Mouse (Mus musculus) lung, adult 10 weeks (tissue): ENCODE results near the gene Ndufaf3. TPM values are rescaled to one million over a fixed set of nuclear protein-coding genes. Genes with fewer than 3 reads are reported as not detected.

ENCODE experiments used
- polyA plus RNA-seq: library from polyadenylated mRNA; stranded (reverse); fragments of 350-450 nt; fragmentation: Illumina TruSeq; extraction: RNeasy Lipid Tissue Mini Kit (QIAGEN cat#74804); gene quantifications from one replicate; pipeline ENCODE4 v1.2.3, GENCODE M21; 2014; ENCODE audit warnings: low read depth, low replicate concordance; ENCODE audit not compliant: insufficient read depth

Gene Ndufaf3
- polyA plus RNA-seq = 37.0 TPM

GRCm38 (mm10) chr9:108566815-108567776, at the start of gene Ndufaf3:
TSS of gene Ndufaf3 (minus strand) at chr9:108567434.

GRCm38 (mm10) chr9:108596998-108597764, 29.9 kb upstream of the Ndufaf3 start, which contains the start of gene P4htm:
TSS of gene P4htm (minus strand) at chr9:108597667.

DNA sequence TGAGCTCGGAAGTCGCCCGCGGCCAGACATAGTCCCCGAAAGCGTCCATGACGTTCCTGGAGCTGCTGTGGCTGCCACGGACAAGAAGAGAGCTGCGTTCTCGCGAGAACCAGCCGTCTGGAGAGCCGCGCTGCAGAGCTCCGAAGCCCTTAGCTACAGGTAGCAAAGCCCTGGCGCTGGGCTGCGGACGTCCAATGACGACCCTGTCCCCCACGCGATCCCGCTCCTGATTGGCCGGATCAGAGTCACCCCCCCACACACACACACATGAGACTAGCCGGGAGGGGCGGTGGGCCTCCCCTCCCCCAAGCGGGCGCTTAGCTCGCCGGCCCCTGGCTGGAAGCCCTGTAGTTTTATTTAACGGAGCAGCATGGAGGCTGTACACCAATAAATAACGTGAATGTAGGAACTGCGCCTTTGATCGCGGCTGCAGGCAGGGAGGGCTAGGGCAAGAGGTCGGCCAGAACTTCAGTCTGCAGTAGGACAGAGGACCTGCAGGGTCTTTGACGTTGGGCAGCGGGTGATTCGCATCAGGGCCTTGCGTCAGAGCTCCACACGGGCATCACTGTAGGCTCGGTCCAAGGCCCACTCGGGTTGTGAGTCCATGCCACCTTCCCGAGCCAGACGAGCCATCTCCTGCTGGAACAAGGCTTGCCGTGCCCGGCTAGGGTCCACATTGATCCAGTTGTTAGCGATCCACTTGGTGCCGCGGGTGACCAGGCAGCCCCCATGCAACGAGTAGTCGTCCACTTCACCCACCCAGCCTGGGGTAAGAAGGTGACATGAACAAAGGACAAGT, 11.5 kb upstream of the Ndufaf3 start, which contains the start of gene Wdr6:
Gene Wdr6 (minus strand): TSS at position 195 of the 799 bp plus-strand sequence.

GRCm38 (mm10) chr9:108569381-108570206, 2.4 kb upstream of the Ndufaf3 start, which contains the start of gene Dalrd3:
TSS of gene Dalrd3 (plus strand) at chr9:108569886.

GRCm38 (mm10) chr9:108560227-108560841, 6.9 kb downstream of the Ndufaf3 start, which contains the start of gene Impdh2:
TSS of gene Impdh2 (plus strand) at chr9:108560286.

DNA sequence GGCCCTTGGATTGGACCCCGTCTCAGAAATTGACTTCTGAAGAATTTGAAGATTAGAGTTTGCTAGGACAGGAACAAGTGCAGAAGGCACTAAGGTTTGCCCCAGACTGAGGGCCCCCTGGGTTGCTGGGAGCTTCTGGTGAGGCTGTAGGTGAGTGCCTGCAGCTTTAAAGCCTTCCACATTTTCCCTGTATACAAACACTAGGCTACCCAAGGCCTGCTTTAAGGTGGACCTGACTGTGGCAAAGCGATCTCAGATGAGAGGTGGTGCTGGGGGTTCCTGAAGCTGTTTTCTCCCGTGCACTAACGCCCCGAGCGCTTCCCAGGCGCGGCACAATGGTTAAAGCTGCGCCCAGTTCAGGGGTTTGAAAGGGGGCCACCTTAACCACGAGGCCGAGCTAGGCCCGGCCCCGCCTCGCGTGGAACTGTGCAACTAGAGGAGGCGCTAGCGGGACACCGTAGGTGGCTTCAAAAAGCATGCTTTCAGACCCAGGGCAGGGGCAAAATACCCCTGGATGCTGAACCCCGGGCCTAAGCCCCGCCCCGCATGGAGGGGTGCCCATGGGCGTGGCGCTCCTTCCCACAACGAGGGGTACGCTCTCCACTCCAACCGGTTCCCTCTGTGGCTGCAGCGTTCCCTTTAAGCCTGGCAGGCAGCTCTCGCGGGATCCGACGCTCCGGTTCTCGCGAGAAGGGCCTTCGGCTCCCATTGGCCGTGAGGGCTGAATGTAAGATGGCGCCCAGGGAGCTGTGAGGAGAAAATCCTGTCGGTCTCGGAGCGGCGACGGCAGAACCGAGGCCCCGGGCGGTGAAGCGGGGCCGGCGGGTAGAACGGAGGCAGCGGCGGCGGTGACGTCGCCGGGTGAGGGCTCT, 50.6 kb downstream of the Ndufaf3 start, which contains the start of gene Qrich1:
Gene Qrich1 (plus strand): TSS at position 427 of the 872 bp plus-strand sequence.

Other genes starting within 250 kb of the Ndufaf3 start
- 781 TPM for gene Gpx1, start 228.5 kb downstream of the Ndufaf3 start, polyA plus RNA-seq
- gene Usp4, start 219.6 kb downstream of the Ndufaf3 start, polyA plus RNA-seq = 62.5 TPM
- gene 1700102P08Rik, start 174.6 kb downstream of the Ndufaf3 start, polyA plus RNA-seq = 0.82 TPM
- not detected for gene Ccdc36, start 138.9 kb downstream of the Ndufaf3 start, polyA plus RNA-seq
- not detected for gene BC048562, start 131.0 kb downstream of the Ndufaf3 start, polyA plus RNA-seq
- 16.2 TPM for gene Ccdc71, start 106.9 kb downstream of the Ndufaf3 start, polyA plus RNA-seq
- 27.7 TPM for gene Klhdc8b, start 105.9 kb downstream of the Ndufaf3 start, polyA plus RNA-seq
- gene Lamb2, start 87.7 kb downstream of the Ndufaf3 start, polyA plus RNA-seq = 37.0 TPM
- gene Usp19, start 76.8 kb downstream of the Ndufaf3 start, polyA plus RNA-seq = 38.6 TPM
- gene Qars, start 59.7 kb downstream of the Ndufaf3 start, polyA plus RNA-seq = 46.7 TPM
- 27.9 TPM for gene Qrich1, start 50.6 kb downstream of the Ndufaf3 start, polyA plus RNA-seq
- 53.0 TPM for gene Impdh2, start 7.1 kb downstream of the Ndufaf3 start, polyA plus RNA-seq
- 52.3 TPM for gene Dalrd3, start 2.5 kb upstream of the Ndufaf3 start, polyA plus RNA-seq
- gene Wdr6, start 11.3 kb upstream of the Ndufaf3 start, polyA plus RNA-seq = 23.5 TPM
- gene P4htm, start 30.2 kb upstream of the Ndufaf3 start, polyA plus RNA-seq = 7.7 TPM
- gene Arih2, start 82.0 kb upstream of the Ndufaf3 start, polyA plus RNA-seq = 14.2 TPM
- gene Slc25a20, start 94.7 kb upstream of the Ndufaf3 start, polyA plus RNA-seq = 33.7 TPM
- gene Prkar2a, start 121.9 kb upstream of the Ndufaf3 start, polyA plus RNA-seq = 19.3 TPM
- 35.1 TPM for gene Ip6k2, start 216.4 kb upstream of the Ndufaf3 start, polyA plus RNA-seq
- gene Nckipsd, start 240.9 kb upstream of the Ndufaf3 start, polyA plus RNA-seq = 6.5 TPM